Mouse (Mus musculus) heart, postnatal 0 days (tissue): ENCODE measurements around the gene Ngrn.

ENCODE experiments used
- CTCF ChIP-seq: IDR thresholded peaks from 2 replicates; pipeline ENCODE4 v1.5.1; 2016; ENCODE audit warnings: antibody characterized with exemption, control low read depth, low read depth
- EP300 ChIP-seq: IDR thresholded peaks from 2 replicates; pipeline ENCODE4 v1.6.1; 2016; ENCODE audit warnings: antibody characterized with exemption, low read depth

- no peak for TF ChIP-seq CTCF
- no peak for TF ChIP-seq EP300
Measured at GRCm38 (mm10) chr7:80268897-80269750, 8.1 kb downstream of the Ngrn start, which contains the start of gene Vps33b.
